Mouse (Mus musculus) MEL (cell line): ENCODE data around the gene Klhdc8b. TPM values are rescaled to one million over a fixed set of nuclear protein-coding genes. Genes with fewer than 3 reads are reported as not detected.

Source experiments
- DNase-seq: peaks from one replicate; pipeline ENCODE4 v3.0.0; 2011; ENCODE audit warnings: low read depth, low spot score
- H3K27ac ChIP-seq: 2 replicates; pipeline ENCODE4 v1.5.1; 2012; ENCODE audit warnings: low read depth, mild to moderate bottlenecking, control low read depth, low read length, moderate library complexity; ENCODE audit not compliant: control insufficient read depth
- H3K27me3 ChIP-seq, 2 experiments: fragments of 150-350 bp in 1 of 2; sonication (generic) in 1 of 2; 2 replicates each; pipeline ENCODE4 v1.6.1; 2012; ENCODE audit warnings: low read length in 2 of 2, mild to moderate bottlenecking in 2 of 2, improper control_type of control experiment in 1 of 2, moderate library complexity in 1 of 2; ENCODE audit not compliant: insufficient read depth in 2 of 2, control insufficient read depth in 1 of 2
- H3K36me3 ChIP-seq, 2 experiments: 2 replicates each; pipeline ENCODE4 v1.6.1; 2012 to 2014; ENCODE audit warnings: low read length in 2 of 2, improper control_type of control experiment in 1 of 2, inconsistent platforms in 1 of 2, mild to moderate bottlenecking in 1 of 2; ENCODE audit not compliant: insufficient read depth in 2 of 2, control insufficient read depth in 1 of 2
- H3K4me1 ChIP-seq, 2 experiments: fragments of 150-350 bp in 1 of 2; sonication (generic) in 1 of 2; 2 replicates each; pipeline ENCODE4 v1.6.1; 2012; ENCODE audit warnings: low read length in 2 of 2, improper control_type of control experiment in 1 of 2, mild to moderate bottlenecking in 1 of 2; ENCODE audit not compliant: insufficient read depth in 2 of 2, control insufficient read depth in 1 of 2
- H3K4me3 ChIP-seq, 2 experiments: fragments of 150-350 bp in 1 of 2; sonication (generic) in 1 of 2; 2 replicates each; pipeline ENCODE4 v1.5.1; 2012; ENCODE audit warnings: low read depth in 2 of 2, low read length in 2 of 2, mild to moderate bottlenecking in 2 of 2, moderate library complexity in 2 of 2, control low read depth in 1 of 2, improper control_type of control experiment in 1 of 2; ENCODE audit not compliant: control insufficient read depth in 1 of 2, insufficient read depth in 1 of 2
- H3K79me2 ChIP-seq: 2 replicates; pipeline ENCODE4 v1.6.1; 2012; ENCODE audit warnings: mild to moderate bottlenecking, low read length, moderate library complexity; ENCODE audit not compliant: control insufficient read depth, poor library complexity, insufficient read depth
- H3K9ac ChIP-seq: 2 replicates; pipeline ENCODE4 v1.6.1; 2012; ENCODE audit warnings: low read depth, mild to moderate bottlenecking, control low read depth, low read length, moderate library complexity; ENCODE audit not compliant: control insufficient read depth, poor library complexity, severe bottlenecking
- H3K9me3 ChIP-seq: fragments of 150-350 bp; sonication (generic); replicated peaks from 2 replicates; pipeline ENCODE4 v1.6.1; 2012; ENCODE audit warnings: mild to moderate bottlenecking, low read length, improper control_type of control experiment, moderate library complexity; ENCODE audit not compliant: insufficient read depth
- BHLHE40 ChIP-seq: IDR thresholded peaks from 2 replicates; pipeline ENCODE4 v1.6.1; 2012; ENCODE audit warnings: low read depth, mild to moderate bottlenecking, inconsistent platforms, low read length, improper control_type of control experiment, borderline replicate concordance
- CHD1 ChIP-seq: IDR thresholded peaks from 2 replicates; pipeline ENCODE4 v1.6.1; 2012; ENCODE audit warnings: low read depth, mild to moderate bottlenecking, inconsistent platforms, low read length, improper control_type of control experiment
- E2F4 ChIP-seq: IDR thresholded peaks from 2 replicates; pipeline ENCODE4 v1.6.1; 2011; ENCODE audit warnings: low read depth, low read length, improper control_type of control experiment, borderline replicate concordance
- ELF1 ChIP-seq: IDR thresholded peaks from 2 replicates; pipeline ENCODE4 v1.6.1; 2014; ENCODE audit warnings: low read depth, mild to moderate bottlenecking, inconsistent platforms, low read length, improper control_type of control experiment, moderate library complexity
- EP300 ChIP-seq, 2 experiments: IDR thresholded peaks; 2 replicates each; pipeline ENCODE4 v1.6.1; 2011; ENCODE audit warnings: improper control_type of control experiment in 2 of 2, low read length in 2 of 2, low read depth in 1 of 2, mild to moderate bottlenecking in 1 of 2
- GABPA ChIP-seq: IDR thresholded peaks from 2 replicates; pipeline ENCODE4 v1.6.1; 2012; ENCODE audit warnings: low read depth, mild to moderate bottlenecking, inconsistent platforms, low read length, improper control_type of control experiment, moderate library complexity
- HCFC1 ChIP-seq: IDR thresholded peaks from 2 replicates; pipeline ENCODE4 v1.6.1; 2012; ENCODE audit warnings: low read depth, mild to moderate bottlenecking, inconsistent platforms, low read length, improper control_type of control experiment, moderate library complexity
- JUND ChIP-seq: IDR thresholded peaks from 2 replicates; pipeline ENCODE4 v1.6.1; 2011; ENCODE audit warnings: low read depth, mild to moderate bottlenecking, improper control_type of control experiment, low read length
- KAT2A ChIP-seq: conservative IDR thresholded peaks from 2 replicates; pipeline ENCODE4 v1.6.1; 2012; ENCODE audit warnings: low read depth, low read length, improper control_type of control experiment, inconsistent platforms
- MAFK ChIP-seq: IDR thresholded peaks from 2 replicates; pipeline ENCODE4 v1.6.1; 2011; ENCODE audit warnings: low read depth, mild to moderate bottlenecking, low read length, improper control_type of control experiment, borderline replicate concordance
- MAZ ChIP-seq: IDR thresholded peaks from 2 replicates; pipeline ENCODE4 v1.6.1; 2012; ENCODE audit warnings: low read depth, mild to moderate bottlenecking, inconsistent platforms, low read length, improper control_type of control experiment
- MYB ChIP-seq: IDR thresholded peaks from 2 replicates; pipeline ENCODE4 v1.6.1; 2011; ENCODE audit warnings: mild to moderate bottlenecking, low read depth, low read length, improper control_type of control experiment
- NELFE ChIP-seq: IDR thresholded peaks from 2 replicates; pipeline ENCODE4 v1.6.1; 2011; ENCODE audit warnings: low read depth, low read length, improper control_type of control experiment
- NRF1 ChIP-seq: IDR thresholded peaks from 2 replicates; pipeline ENCODE4 v1.6.1; 2014; ENCODE audit warnings: low read depth, mild to moderate bottlenecking, inconsistent platforms, low read length, improper control_type of control experiment, moderate library complexity; ENCODE audit not compliant: poor library complexity, insufficient read depth, severe bottlenecking
- POLR2A ChIP-seq, 2 experiments: IDR thresholded peaks; 2 replicates each; pipeline ENCODE4 v1.6.1; 2011 to 2012; ENCODE audit warnings: low read length in 2 of 2, mild to moderate bottlenecking in 2 of 2, control low read depth in 1 of 2, improper control_type of control experiment in 1 of 2, low read depth in 1 of 2, moderate library complexity in 1 of 2; ENCODE audit not compliant: control insufficient read depth in 1 of 2, insufficient read depth in 1 of 2, poor library complexity in 1 of 2
- POLR2AphosphoS5 ChIP-seq: IDR thresholded peaks from 2 replicates; pipeline ENCODE4 v1.6.1; 2012; ENCODE audit warnings: low read depth, borderline replicate concordance, mild to moderate bottlenecking, inconsistent platforms, low read length, moderate library complexity, mixed read lengths
- RCOR1 ChIP-seq: IDR thresholded peaks from 2 replicates; pipeline ENCODE4 v1.6.1; 2012; ENCODE audit warnings: low read depth, mild to moderate bottlenecking, inconsistent platforms, low read length, improper control_type of control experiment
- TBP ChIP-seq: IDR thresholded peaks from 2 replicates; pipeline ENCODE4 v1.8.0; 2011; ENCODE audit warnings: low read depth, low read length, improper control_type of control experiment
- TCF12 ChIP-seq: IDR thresholded peaks from 2 replicates; pipeline ENCODE4 v1.6.1; 2014; ENCODE audit warnings: low read depth, mild to moderate bottlenecking, inconsistent platforms, low read length, improper control_type of control experiment, moderate library complexity
- UBTF ChIP-seq: IDR thresholded peaks from 2 replicates; pipeline ENCODE4 v1.6.1; 2012; ENCODE audit warnings: low read depth, mild to moderate bottlenecking, inconsistent platforms, low read length, improper control_type of control experiment, moderate library complexity, borderline replicate concordance; ENCODE audit not compliant: insufficient read depth
- ZMIZ1 ChIP-seq: IDR thresholded peaks from 2 replicates; pipeline ENCODE4 v1.6.1; 2012; ENCODE audit warnings: low read depth, mild to moderate bottlenecking, inconsistent platforms, low read length, improper control_type of control experiment, moderate library complexity
- ZNF384 ChIP-seq: IDR thresholded peaks from 2 replicates; pipeline ENCODE4 v1.6.1; 2012; ENCODE audit warnings: low read depth, mild to moderate bottlenecking, inconsistent platforms, low read length, improper control_type of control experiment
- polyA plus RNA-seq, 2 experiments: library from polyadenylated mRNA; stranded (reverse) in 1 of 2; unstranded in 1 of 2; fragments of >175 nt in 1 of 2; fragments of >200 nt in 1 of 2; gene quantifications; 2 replicates each; pipeline versions ENCODE4 v1.2.1 to v1.2.4; 2012; ENCODE audit warnings: low replicate concordance in 2 of 2, low read depth in 1 of 2; ENCODE audit not compliant: insufficient read length in 2 of 2, insufficient read depth in 1 of 2, missing spikeins in 1 of 2
- total RNA-seq: library from RNA; depleted of rRNA; stranded (reverse); fragments of 300-350 nt; gene quantifications from 2 replicates; pipeline ENCODE4 v1.2.3, GENCODE M21; 2012

Gene Klhdc8b
- total and polyA plus RNA-seq, 3 experiments, result 57.3 to 77.2 (median 71.9) TPM

DNA sequence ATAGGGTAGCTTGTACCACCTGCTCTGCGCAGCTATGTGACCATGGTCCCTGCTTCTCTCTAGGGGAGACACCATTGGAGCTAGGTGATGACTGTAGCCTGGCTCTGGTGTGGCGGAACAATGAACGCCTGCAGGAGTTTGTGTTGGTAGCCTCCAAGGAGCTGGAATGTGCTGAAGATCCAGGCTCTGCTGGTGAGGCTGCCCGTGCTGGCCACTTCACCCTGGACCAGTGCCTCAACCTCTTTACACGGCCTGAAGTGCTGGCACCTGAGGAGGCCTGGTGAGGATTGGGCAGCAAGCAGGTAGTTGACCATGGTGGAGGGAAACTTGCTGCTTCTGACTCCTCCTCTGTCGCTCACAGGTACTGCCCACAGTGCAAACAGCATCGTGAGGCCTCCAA is 37.9 kb upstream of the Klhdc8b start:
- H3K4me3 ChIP-seq, result no peak overlapping the region
- H3K27ac ChIP-seq, result no peak overlapping the region
- H3K4me1 ChIP-seq, result no peaks in the 10 kb centered on the region
- H3K27me3 ChIP-seq, result no peaks in the 10 kb centered on the region
- no peak overlapping the region for H3K9ac ChIP-seq
- H3K9me3 ChIP-seq, result no peaks in the 10 kb centered on the region
- H3K36me3 ChIP-seq, result peaks cover 0 to 22% of the 10 kb centered on the region in 2 experiments; a peak in 3 of 4 replicates
- no peak for DNase-seq
- TF ChIP-seq TBP (no peak), HCFC1 (no peak), NRF1 (no peak), MAZ (no peak), E2F4 (no peak), JUND (no peak), ZMIZ1 (no peak), MAFK (no peak), NELFE (no peak), RCOR1 (no peak)
- no peaks in the 10 kb centered on the region for H3K79me2 ChIP-seq

- DNase-seq, result no peak
- peaks cover 23% of the 10 kb centered on the region for H3K79me2 ChIP-seq
- no peak overlapping the region for H3K27ac ChIP-seq
- H3K4me1 ChIP-seq, result peaks cover 4 to 8% of the 10 kb centered on the region in 2 experiments
- H3K9ac ChIP-seq, result no peak overlapping the region
- TF ChIP-seq MAFK (no peak), GABPA (no peak), POLR2A (IDR thresholded peaks at IDR 0.05; ENCODE audit: control insufficient read depth in 1 of 2, insufficient read depth in 1 of 2, low read depth in 1 of 2, low read length in 2 of 2, poor library complexity in 1 of 2) (no peak), CHD1 (no peak), BHLHE40 (no peak), TCF12 (no peak), ELF1 (no peak), ZMIZ1 (no peak), NRF1 (no peak), EP300 (IDR thresholded peaks at IDR 0.05; ENCODE audit: low read depth in 1 of 2, low read length in 2 of 2) (no peak), UBTF (no peak), MYB (no peak), MAZ (no peak), POLR2AphosphoS5 (no peak), ZNF384 (no peak), KAT2A (no peak)
- H3K27me3 ChIP-seq, result no peaks in the 10 kb centered on the region
- no peaks in the 10 kb centered on the region for H3K9me3 ChIP-seq
- no peak overlapping the region for H3K4me3 ChIP-seq
- H3K36me3 ChIP-seq, result peaks cover 5 to 29% of the 10 kb centered on the region in 2 experiments; a peak in 3 of 4 replicates
Measured at GRCm38 (mm10) chr9:108494905-108495304, 33.5 kb upstream of the Klhdc8b start.
